Mouse (Mus musculus) spleen, postnatal 10 days (tissue): Measurements from ENCODE around the gene Fmn2.

Source experiments
- DNase-seq, 2 experiments: peaks; one replicate each; pipeline ENCODE4 v3.0.0; 2021 to 2022; ENCODE audit warnings: low spot score in 2 of 2

The Fmn2 gene

GRCm38 (mm10) chr1:174781037-174781436 is 279.4 kb downstream of the Fmn2 start:
- DNase-seq, result no peak

- DNase-seq, result no peak
Measured at GRCm38 (mm10) chr1:174788617-174789016, 287.0 kb downstream of the Fmn2 start.

- DNase-seq, result no peak
Measured at GRCm38 (mm10) chr1:174811846-174812245, 310.2 kb downstream of the Fmn2 start.

GRCm38 (mm10) chr1:174826562-174826961 is 324.9 kb downstream of the Fmn2 start:
- no peak for DNase-seq

GRCm38 (mm10) chr1:174836861-174837260 is 335.2 kb downstream of the Fmn2 start:
- DNase-seq, result no peak

- DNase-seq, result no peak
Measured at GRCm38 (mm10) chr1:174844786-174845185, 343.2 kb downstream of the Fmn2 start.

GRCm38 (mm10) chr1:174856188-174856587 is 354.6 kb downstream of the Fmn2 start:
- no peak for DNase-seq

GRCm38 (mm10) chr1:174860407-174861118 is 358.9 kb downstream of the Fmn2 start:
- no peak for DNase-seq
